Mouse (Mus musculus) MN1 (cell line): Measurements from ENCODE around the gene Rtcb.

Experiments used
- DNase-seq: peaks from one replicate; pipeline ENCODE4 v3.0.0-alpha.2; 2016; ENCODE audit warnings: low spot score

Gene Rtcb

GRCm38 (mm10) chr10:85957464-85957950 is at the start of gene Rtcb:
Gene Rtcb, minus strand, starts transcription at chr10:85957823.
- DNase-seq: peak; percentile 98

GRCm38 (mm10) chr10:86006455-86006854 is 48.8 kb upstream of the Rtcb start:
- DNase-seq: no peak

GRCm38 (mm10) chr10:86000447-86000846 is 42.8 kb upstream of the Rtcb start:
- DNase-seq: no peak

- DNase-seq: no peak
Measured at GRCm38 (mm10) chr10:85994543-85995104, 37.0 kb upstream of the Rtcb start.

- no peak for DNase-seq
Measured at GRCm38 (mm10) chr10:85993836-85994235, 36.2 kb upstream of the Rtcb start.

GRCm38 (mm10) chr10:85992412-85992811 is 34.8 kb upstream of the Rtcb start:
- no peak for DNase-seq

GRCm38 (mm10) chr10:85989412-85990115 is 31.9 kb upstream of the Rtcb start:
- DNase-seq: no peak

- no peak for DNase-seq
Measured at GRCm38 (mm10) chr10:85972915-85973314, 15.3 kb upstream of the Rtcb start.

- no peak for DNase-seq
Measured at GRCm38 (mm10) chr10:85971826-85972225, 14.2 kb upstream of the Rtcb start.

GRCm38 (mm10) chr10:85969894-85970620 is 12.4 kb upstream of the Rtcb start:
- DNase-seq: no peak

- no peak for DNase-seq
Measured at GRCm38 (mm10) chr10:85968731-85969130, 11.1 kb upstream of the Rtcb start.

- DNase-seq: peak; percentile 81
Measured at GRCm38 (mm10) chr10:85968157-85968634, 10.6 kb upstream of the Rtcb start.

GRCm38 (mm10) chr10:85967411-85968156 is 10.0 kb upstream of the Rtcb start:
- no peak for DNase-seq

GRCm38 (mm10) chr10:85966476-85966875 is 8.9 kb upstream of the Rtcb start:
- no peak for DNase-seq

- DNase-seq: no peak
Measured at GRCm38 (mm10) chr10:85964316-85964715, 6.7 kb upstream of the Rtcb start.

GRCm38 (mm10) chr10:85962897-85963296 is 5.3 kb upstream of the Rtcb start:
- no peak for DNase-seq

- peak; percentile 19 for DNase-seq
Measured at GRCm38 (mm10) chr10:85956871-85957419, 678 bp downstream of the Rtcb start.

- no peak for DNase-seq
Measured at GRCm38 (mm10) chr10:85954429-85954828, 3.2 kb downstream of the Rtcb start.

- peak; percentile 62 for DNase-seq
Measured at GRCm38 (mm10) chr10:85953401-85953800, 4.2 kb downstream of the Rtcb start.

GRCm38 (mm10) chr10:85951765-85952443 is 5.7 kb downstream of the Rtcb start:
- DNase-seq: no peak

- DNase-seq: no peak
Measured at GRCm38 (mm10) chr10:85948483-85949196, 9.0 kb downstream of the Rtcb start.
